In genomic region chr11:5189239-5189933, GRCm38 (mm10) we compare ENCODE assay signal across 12 mouse cellular contexts. TPM values are rescaled to one million over a fixed set of nuclear protein-coding genes. Genes with fewer than 3 reads are reported as not detected.
DNase-seq lines count a peak whose midpoint lies in the region; ATAC-seq and TF ChIP-seq lines count a peak whose summit lies in the region.
"Had no signal": no experiment of that assay in that cellular context is flagged by ENCODE, and none has a peak within 500 bp of the region (broad histone marks: within the 10 kb centered on the region; RNA-seq: fewer than 3 reads in every experiment).

No protein-coding gene starts in this region.

- H3K27me3 ChIP-seq in heart, embryonic 14.5 days (ENCODE audit: control insufficient read depth, insufficient read depth, low read length) = no peaks in the 10 kb centered on the region
- no peaks in the 10 kb centered on the region for H3K27me3 ChIP-seq in midbrain, embryonic 11.5 days (ENCODE audit: control insufficient read depth, insufficient read depth, low read length)
- no peaks in the 10 kb centered on the region for H3K27me3 ChIP-seq in midbrain, embryonic 14.5 days (ENCODE audit: control insufficient read depth, insufficient read depth, low read length)
- H3K27me3 ChIP-seq in myocyte (ENCODE audit: control insufficient read depth, insufficient read depth, insufficient read length) = no peaks in the 10 kb centered on the region
- H3K27me3 ChIP-seq: CH12.LX; forebrain, embryonic 12.5 days; limb, embryonic 13.5 days had no signal

- TF ChIP-seq POLR2A in myocyte (IDR thresholded peaks at IDR 0.05; ENCODE audit: insufficient read length, low read depth) = no peak

- peak overlapping the region in 1 of 2 experiments; percentile 37; a peak in 2 of 4 replicates for H3K27ac ChIP-seq in heart, embryonic 14.5 days (replicated peaks in 1 of 2; ENCODE audit: control insufficient read depth in 1 of 2, insufficient read depth in 1 of 2, low read depth in 2 of 2, low read length in 2 of 2)
- H3K27ac ChIP-seq in midbrain, embryonic 11.5 days (ENCODE audit: low read depth, low read length) = no peak overlapping the region
- no peak overlapping the region for H3K27ac ChIP-seq in midbrain, embryonic 14.5 days (replicated peaks; ENCODE audit: low read depth, low read length)
- H3K27ac ChIP-seq: forebrain, embryonic 12.5 days; limb, embryonic 13.5 days had no signal

- ATAC-seq in heart, embryonic 14.5 days (ENCODE audit: insufficient number of reproducible peaks, insufficient read depth, low FRiP score, low read depth) = 0 out of 2 replicates have a peak, but pooled peaks have one; percentile 22
- ATAC-seq in midbrain, embryonic 11.5 days (ENCODE audit: low FRiP score) = no peak
- ATAC-seq in midbrain, embryonic 14.5 days (ENCODE audit: low FRiP score, low TSS enrichment) = no peak
- no peak for ATAC-seq in inflammation-experienced regulatory T-cells, adult 6 months

- no peak overlapping the region for H3K9ac ChIP-seq in heart, embryonic 14.5 days (ENCODE audit: low read length)
- no peak overlapping the region for H3K9ac ChIP-seq in midbrain, embryonic 11.5 days (ENCODE audit: low read length)
- H3K9ac ChIP-seq in midbrain, embryonic 14.5 days (replicated peaks; ENCODE audit: low read length) = no peak overlapping the region
- H3K9ac ChIP-seq: forebrain, embryonic 12.5 days; limb, embryonic 13.5 days had no signal

- H3K4me3 ChIP-seq in heart, embryonic 14.5 days (ENCODE audit: control insufficient read depth in 1 of 2, insufficient read depth in 1 of 2, low read depth in 1 of 2, low read length in 2 of 2) = no peak overlapping the region
- H3K4me3 ChIP-seq in midbrain, embryonic 11.5 days (ENCODE audit: low read depth, low read length) = no peak overlapping the region
- no peak overlapping the region for H3K4me3 ChIP-seq in midbrain, embryonic 14.5 days (replicated peaks; ENCODE audit: low read depth, low read length)
- no peak overlapping the region for H3K4me3 ChIP-seq in myocyte
- H3K4me3 ChIP-seq: forebrain, embryonic 12.5 days; limb, embryonic 13.5 days had no signal

- H3K79me2 ChIP-seq in myocyte (ENCODE audit: control insufficient read depth, insufficient read depth) = no peaks in the 10 kb centered on the region

- no peaks in the 10 kb centered on the region for H3K9me3 ChIP-seq in heart, embryonic 14.5 days (ENCODE audit: control insufficient read depth, low read length)
- no peaks in the 10 kb centered on the region for H3K9me3 ChIP-seq in midbrain, embryonic 11.5 days (ENCODE audit: control insufficient read depth, low read length)
- no peaks in the 10 kb centered on the region for H3K9me3 ChIP-seq in midbrain, embryonic 14.5 days (ENCODE audit: control insufficient read depth, low read length)
- H3K9me3 ChIP-seq: forebrain, embryonic 12.5 days; limb, embryonic 13.5 days had no signal

- DNase-seq in heart, adult 9 months (ENCODE audit: low spot score in 2 of 2) = no peak
- DNase-seq in midbrain, embryonic 11.5 days (ENCODE audit: low spot score, missing footprints) = peak; percentile 80
- DNase-seq in midbrain, embryonic 14.5 days = no peak
- DNase-seq in forelimb bud, embryonic 11.5 days (ENCODE audit: low read depth, low spot score) = peak; percentile 36
- DNase-seq: adrenal gland, postnatal 10 days; kidney, adult 8-10 months had no signal

- H3K36me3 ChIP-seq in heart, embryonic 14.5 days (ENCODE audit: control insufficient read depth, insufficient read depth, low read length) = peaks cover 2% of the 10 kb centered on the region
- H3K36me3 ChIP-seq in midbrain, embryonic 11.5 days (ENCODE audit: control insufficient read depth, insufficient read depth, low read length) = no peaks in the 10 kb centered on the region
- no peaks in the 10 kb centered on the region for H3K36me3 ChIP-seq in midbrain, embryonic 14.5 days (ENCODE audit: control insufficient read depth, insufficient read depth, low read length)
- H3K36me3 ChIP-seq in myocyte (ENCODE audit: control insufficient read depth, insufficient read depth) = no peaks in the 10 kb centered on the region

- WGBS in heart, embryonic 14.5 days = 42% methylated on average over 9 of the region's 9 CpGs
- WGBS in midbrain, embryonic 11.5 days = 71% methylated on average over 9 of the region's 9 CpGs
- WGBS in midbrain, embryonic 14.5 days = 54% methylated on average over 9 of the region's 9 CpGs

- no peak overlapping the region for H3K4me2 ChIP-seq in heart, embryonic 14.5 days (ENCODE audit: low read length)
- no peak overlapping the region for H3K4me2 ChIP-seq in midbrain, embryonic 11.5 days
- no peak overlapping the region for H3K4me2 ChIP-seq in midbrain, embryonic 14.5 days (ENCODE audit: low read length)
- peak overlapping the region; percentile 8 for H3K4me2 ChIP-seq in myocyte (ENCODE audit: low read depth)
- H3K4me2 ChIP-seq: forebrain, embryonic 12.5 days; limb, embryonic 13.5 days had no signal

- no peak overlapping the region for H3ac ChIP-seq in myocyte (ENCODE audit: control insufficient read depth, insufficient read length)

- peaks cover 37 to 41% of the 10 kb centered on the region in 2 experiments for H3K4me1 ChIP-seq in heart, embryonic 14.5 days (ENCODE audit: control insufficient read depth in 2 of 2, insufficient read depth in 2 of 2, low read length in 2 of 2)
- H3K4me1 ChIP-seq in midbrain, embryonic 11.5 days (ENCODE audit: control insufficient read depth, insufficient read depth, low read length) = peaks cover 2% of the 10 kb centered on the region; the same call in 1 of the 2 replicates
- H3K4me1 ChIP-seq in midbrain, embryonic 14.5 days (ENCODE audit: control insufficient read depth, insufficient read depth, low read length) = 0 out of 2 replicates have a peak, but pooled peaks cover 9% of the 10 kb centered on the region

TF ChIP-seq in myocyte, 11 proteins besides CTCF, POLR2A, EP300 and RAD21:
- TF ChIP-seq USF1 (IDR thresholded peaks at IDR 0.05; ENCODE audit: low read depth) (peak; percentile 26), POLR2AphosphoS2 (IDR thresholded peaks at IDR 0.05; ENCODE audit: insufficient read length, low read depth) (peak; percentile 14), TCF3 (IDR thresholded peaks at IDR 0.05; ENCODE audit: insufficient read length, low read depth) (peak; percentile 21), MAX (IDR thresholded peaks at IDR 0.05; ENCODE audit: low read depth) (no peak), MYOG (IDR thresholded peaks at IDR 0.05; ENCODE audit: control insufficient read depth in 1 of 3, insufficient read depth in 1 of 3, insufficient read length in 2 of 3, low read depth in 2 of 3) (peak; percentile 45 to 88 (median 62)), E2F4 (IDR thresholded peaks at IDR 0.05; ENCODE audit: insufficient read depth) (no peak), MYOD1 (IDR thresholded peaks at IDR 0.05; ENCODE audit: control insufficient read depth in 1 of 3, insufficient read length in 2 of 3, low read depth in 2 of 3) (peak in 2 of 3 experiments; percentile 86 to 95), TCF12 (IDR thresholded peaks at IDR 0.05; ENCODE audit: insufficient read depth, poor library complexity, severe bottlenecking) (peak; percentile 77)
TF ChIP-seq in myocyte: peak in this region for 6.

RNA-seq across cellular contexts. Expression of gene Emid1, which starts 37.3 kb away (rescaled TPM):
- polyA plus RNA-seq in heart, embryonic 14.5 days (2014; fragmentation: Nextera tagmentation; extraction: Ambion mirVana) = 5.4 and 6.8 TPM in 2 replicates
- polyA plus RNA-seq in midbrain, embryonic 11.5 days (2014; fragmentation: Nextera tagmentation; extraction: Ambion mirVana) = 12.3 and 13.7 TPM in 2 replicates
- 7.9 and 9.8 TPM in 2 replicates for polyA plus RNA-seq in midbrain, embryonic 14.5 days (2014; fragmentation: Nextera tagmentation; extraction: Ambion mirVana)
- polyA plus RNA-seq in myocyte (2012; fragmentation: generic; extraction: Trizol) = 0.04 TPM
- under 1 TPM in 1 of 3 experiments, not detected in 2; 0.83 TPM for polyA plus RNA-seq in inflammation-experienced regulatory T-cells, adult 6 months (2017; shearing (Covaris generic))

Comparison
In these comparisons a context has a peak if more than half of its experiments do, and no peak if none do; other contexts are left out.
1. DNase-seq: peak in midbrain, embryonic 11.5 days (single experiment) and forelimb bud, embryonic 11.5 days (single experiment); none in heart, adult 9 months (0 of 2) and midbrain, embryonic 14.5 days (single experiment).